Mouse (Mus musculus) gastrocnemius, postnatal 14 days (tissue): ENCODE measurements around the gene 1700020A23Rik. TPM values are rescaled to one million over a fixed set of nuclear protein-coding genes. Genes with fewer than 3 reads are reported as not detected.

Experiments
- DNase-seq: peaks from one replicate; pipeline ENCODE4 v3.0.0; 2021; ENCODE audit warnings: mixed read lengths
- intact Hi-C: fragments of 180-260 bp; cut with DNase I; formaldehyde crosslinking; loops from one replicate; pipeline ENCODE4 v1.15.1; 2025; ENCODE audit warnings: low total_unique reads
- total RNA-seq, 2 experiments: library from RNA; stranded (reverse); gene quantifications; 2 replicates each; pipeline ENCODE4 v1.2.3; 2021

1700020A23Rik gene
- total RNA-seq, 2 experiments from 2014 or later: not detected

DNA sequence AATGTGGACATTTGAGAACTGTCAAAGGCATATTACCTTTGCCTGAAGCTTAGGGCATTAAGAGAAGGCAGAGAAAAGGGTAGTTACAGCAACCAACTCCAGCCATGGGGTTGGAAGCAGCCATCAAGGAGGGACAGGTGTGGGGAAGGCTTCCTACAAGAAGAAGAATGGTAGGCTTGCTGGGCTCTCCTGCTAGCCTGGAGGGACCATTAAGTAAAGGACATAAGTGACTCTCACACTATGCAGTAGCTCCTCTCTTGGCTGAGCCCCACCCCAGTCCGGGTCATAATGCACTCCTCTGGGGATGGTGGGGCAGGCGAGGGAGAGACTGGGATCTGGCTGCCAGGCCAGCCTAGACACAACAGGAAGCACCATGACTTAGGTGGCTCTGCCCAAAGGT lies 1.1 kb downstream of the 1700020A23Rik start, which contains the start of gene Tmem239:
TSS of gene Tmem239 (plus strand) at position 301 of the 400 bp plus-strand sequence.
- DNase-seq: no peak
- intact Hi-C loops: no loop called here

DNA sequence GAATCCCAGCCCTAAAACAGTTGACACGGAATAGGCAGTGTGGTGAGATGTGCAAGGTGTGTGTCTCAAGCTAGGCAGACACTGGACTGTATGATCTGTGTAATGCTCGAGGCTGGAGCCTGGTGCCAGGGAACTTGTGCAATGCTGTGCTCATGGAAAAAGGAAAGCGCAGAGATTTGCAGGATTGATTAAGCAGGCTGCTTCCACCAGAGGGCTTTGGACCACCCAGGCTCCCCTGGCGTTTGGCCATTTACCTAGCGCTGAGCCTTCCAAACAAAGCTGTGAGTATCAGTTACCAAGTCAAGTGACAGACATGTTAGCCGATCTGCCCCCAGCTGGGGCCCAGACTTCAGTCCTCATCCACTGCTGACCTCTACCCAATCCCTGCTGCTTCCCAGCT lies 3.1 kb downstream of the 1700020A23Rik start:
- intact Hi-C loops: no loop called here

DNA sequence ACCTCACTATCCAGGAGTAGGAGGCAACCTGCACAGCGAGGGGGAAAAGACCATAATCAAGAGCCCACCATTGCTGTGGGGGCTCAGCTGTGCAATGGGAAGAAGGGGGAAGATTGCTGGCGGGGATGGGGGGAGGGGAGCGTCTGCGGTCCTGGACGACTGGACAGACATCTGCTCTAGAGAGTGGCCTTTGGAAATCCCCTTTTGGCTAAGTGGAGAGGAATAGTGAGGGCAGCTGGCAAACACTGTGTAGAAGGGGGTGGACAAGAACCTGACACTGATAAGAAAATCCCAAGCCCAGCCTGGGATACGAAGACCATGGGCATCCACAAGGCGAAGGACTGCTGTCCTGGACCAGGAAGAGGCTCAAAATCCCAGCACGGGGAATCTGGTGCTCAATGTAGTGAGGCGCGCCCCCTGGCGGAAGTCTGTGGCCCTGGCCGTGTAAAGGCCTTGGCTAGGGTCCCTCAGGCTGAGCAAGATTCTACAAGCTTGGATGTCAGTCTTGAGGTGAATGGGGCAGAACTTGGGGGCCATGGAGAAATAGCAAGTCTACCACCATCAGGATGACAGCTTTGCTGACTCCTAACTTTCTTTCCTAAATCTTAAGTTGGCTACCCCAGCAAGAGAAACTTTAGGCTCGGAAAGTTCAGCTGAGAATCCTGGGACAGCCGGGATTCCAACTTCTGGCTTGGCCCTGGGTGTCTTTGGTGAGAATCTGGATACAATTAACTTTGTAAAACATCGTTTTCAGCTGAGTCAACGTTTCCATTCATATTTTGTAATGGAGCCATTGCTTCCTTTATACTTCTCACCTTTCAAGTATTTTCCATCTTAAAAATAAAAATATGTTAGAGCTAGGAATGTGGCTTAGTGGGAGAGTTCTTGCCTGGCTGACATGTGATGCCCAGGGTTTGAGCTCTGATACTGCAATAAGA lies 6.8 kb downstream of the 1700020A23Rik start:
- intact Hi-C loops: loop anchor here (5.0 kb wide), 1 partner anchor 120 kb away; no protein-coding TSS in a partner anchor
- peak; percentile 89 for DNase-seq

More for the DNA sequence above, 3.1 kb downstream of the 1700020A23Rik start:
- DNase-seq: no peak

DNA sequence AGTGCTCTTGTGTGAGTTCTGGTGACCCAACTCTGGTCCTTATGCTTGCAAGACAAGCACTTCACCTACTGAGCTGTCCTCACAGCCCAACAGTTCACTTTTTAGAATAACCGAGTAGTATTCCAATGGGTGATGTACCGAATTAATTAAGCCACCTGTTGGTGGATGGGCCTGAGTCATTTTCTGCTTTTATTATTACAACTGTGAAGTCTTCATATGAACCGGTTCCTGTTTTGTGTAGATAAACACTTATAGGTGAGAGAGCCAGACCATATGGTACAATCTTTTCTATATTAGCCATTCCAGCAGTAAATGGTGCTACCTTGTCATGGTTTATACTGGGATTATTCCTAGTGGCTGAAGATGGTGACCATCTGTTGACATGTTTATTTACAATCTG lies 7.7 kb downstream of the 1700020A23Rik start:
- intact Hi-C loops: loop anchor here (5.0 kb wide), 1 partner anchor 120 kb away; no protein-coding TSS in a partner anchor
- DNase-seq: no peak

DNA sequence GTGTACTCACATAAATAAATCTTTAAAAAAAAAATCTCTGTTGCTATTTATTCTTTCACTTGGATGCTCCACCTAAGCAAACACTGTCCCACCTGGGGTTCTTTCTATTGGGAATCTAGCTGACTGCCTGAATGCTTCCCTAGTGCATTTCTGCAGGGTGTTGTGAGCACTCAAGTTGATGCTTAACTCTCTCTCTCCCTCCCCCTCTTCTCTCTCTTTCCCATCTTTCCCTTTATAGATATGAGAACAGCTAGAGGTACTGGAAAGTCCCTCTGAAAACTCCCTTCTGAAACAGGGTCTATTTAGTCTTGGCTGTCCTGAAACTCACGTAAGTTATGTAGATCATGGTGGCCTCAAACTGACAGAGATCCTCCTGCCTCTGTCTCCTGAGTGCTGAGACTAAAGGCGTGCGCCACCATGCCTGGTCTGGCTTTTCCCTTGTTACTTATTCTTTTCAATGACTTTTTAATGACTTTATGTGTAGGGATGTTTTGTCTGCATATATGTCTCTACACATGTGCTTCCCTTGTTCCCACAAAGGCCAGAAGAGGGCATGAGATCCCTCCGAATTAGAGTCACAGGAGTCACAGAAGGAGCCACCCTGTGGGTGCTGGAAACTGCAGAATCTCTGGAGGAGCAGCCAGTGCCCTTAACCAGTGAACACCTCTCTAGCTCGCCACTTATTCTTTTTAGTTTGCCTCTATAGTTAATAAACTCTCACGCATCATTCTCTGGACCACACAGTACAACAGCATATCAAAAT lies 9.2 kb downstream of the 1700020A23Rik start:
- intact Hi-C loops: loop anchor here (5.0 kb wide), 1 partner anchor 122 kb away; no protein-coding TSS in a partner anchor
- no peak for DNase-seq

DNA sequence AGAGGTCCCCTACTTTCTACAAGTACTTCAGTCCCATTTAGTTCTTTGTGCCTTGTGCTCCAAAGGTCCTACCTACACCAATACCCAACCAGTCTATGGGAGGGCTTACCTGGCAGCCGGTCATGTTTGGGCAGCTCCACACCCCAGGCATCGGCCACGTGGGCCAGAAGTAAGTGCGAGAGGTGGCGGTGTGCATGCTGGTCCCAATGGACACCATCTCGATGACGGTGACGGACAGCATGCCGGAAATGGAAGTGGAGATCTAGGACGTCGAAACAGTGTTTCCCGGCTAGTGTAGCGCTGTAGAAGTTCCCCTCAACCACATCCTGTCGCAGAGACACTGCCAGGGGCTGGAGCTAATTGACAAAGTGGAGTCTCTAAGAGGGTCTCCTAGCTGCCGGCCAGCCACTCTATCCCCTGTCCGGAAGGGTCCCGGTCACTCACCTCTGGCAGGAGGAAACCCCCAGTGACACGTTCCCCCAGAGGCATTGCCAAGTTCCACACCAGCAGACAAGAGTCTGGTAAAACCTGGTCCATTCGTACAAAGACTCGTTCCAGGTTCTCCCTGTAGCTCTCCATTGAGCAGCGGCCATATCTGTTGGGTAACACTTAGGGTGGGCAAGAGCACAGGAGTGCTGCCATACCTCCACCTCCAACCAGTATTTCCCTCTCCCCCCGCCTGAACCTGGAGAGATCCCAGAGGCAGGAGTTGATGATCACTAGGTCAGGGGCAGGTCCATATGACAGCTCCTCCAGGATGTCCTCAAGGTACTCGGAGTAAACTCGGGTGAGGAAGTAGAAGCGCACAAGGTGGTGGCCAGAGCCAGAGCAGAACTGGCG lies 16.9 kb downstream of the 1700020A23Rik start:
- DNase-seq: no peak
- intact Hi-C loops: no loop called here

DNA sequence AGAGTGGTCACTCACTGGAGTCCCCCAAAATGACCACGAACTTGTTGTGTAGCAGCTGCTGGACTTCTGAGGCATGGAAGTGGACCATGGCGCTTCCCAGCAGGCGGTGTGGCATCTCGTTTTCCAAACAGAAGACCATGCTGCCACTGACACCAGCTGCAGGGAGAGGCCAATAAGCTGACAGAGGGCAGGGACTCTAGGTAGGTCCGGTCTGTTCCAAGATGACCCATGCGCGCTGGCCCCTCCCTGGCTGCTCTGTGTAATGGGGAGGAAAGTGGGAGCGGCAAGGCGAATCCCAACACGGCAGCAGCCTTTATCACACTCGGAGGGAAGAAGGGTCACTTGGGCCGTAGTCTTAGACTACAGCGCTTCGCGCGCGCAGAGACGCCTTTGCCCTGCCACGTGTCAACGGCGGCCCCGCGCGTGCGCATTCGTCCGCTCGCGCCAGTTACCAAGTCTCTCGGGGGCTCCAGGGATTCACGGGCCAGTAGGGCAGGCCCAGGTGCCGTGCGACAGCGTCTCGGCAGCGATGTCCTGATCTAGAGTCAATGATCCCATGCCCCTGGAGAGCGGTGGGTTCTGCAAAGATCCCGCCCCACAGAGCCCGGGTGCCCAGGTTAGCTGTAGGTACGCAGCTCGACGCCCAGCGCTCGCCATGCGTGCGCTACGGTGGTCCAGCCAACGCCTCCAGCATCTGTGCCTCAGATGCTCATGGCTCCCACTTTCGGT lies 18.5 kb downstream of the 1700020A23Rik start:
- intact Hi-C loops: no loop called here

DNA sequence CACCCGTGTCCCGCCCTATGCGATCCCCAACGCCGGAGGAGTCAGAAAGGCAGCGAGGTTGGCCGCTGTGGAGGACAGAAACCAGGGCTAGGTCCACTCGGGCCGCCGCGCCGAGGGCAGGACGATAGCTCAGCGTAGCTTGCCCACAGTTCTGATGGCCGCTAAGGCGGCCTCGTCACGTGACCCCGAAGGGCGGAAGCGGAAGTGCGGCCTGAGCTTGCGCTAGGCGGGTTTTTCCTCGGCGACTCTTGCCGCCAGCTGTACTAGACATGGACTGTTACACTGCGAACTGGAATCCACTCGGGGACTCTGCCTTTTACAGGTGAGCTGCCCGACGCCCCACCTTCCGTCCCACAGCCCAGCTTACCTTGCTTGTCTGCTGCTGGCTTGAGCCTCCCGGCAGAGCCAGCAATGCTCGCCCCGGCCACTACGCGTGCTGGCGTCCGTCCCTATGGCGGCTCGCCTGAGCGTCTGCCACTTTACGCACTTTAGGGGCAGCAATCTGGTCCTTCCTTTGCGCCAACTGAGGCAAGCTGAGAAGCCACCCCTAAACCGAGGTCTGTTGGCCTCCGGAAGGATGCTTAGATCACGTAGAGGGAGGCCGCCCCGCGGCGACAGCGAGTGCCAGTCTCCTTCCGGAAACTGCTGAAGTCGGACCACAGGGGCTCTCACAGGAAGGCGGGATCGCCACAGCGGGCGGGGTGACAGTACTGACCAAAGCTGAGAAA lies 19.2 kb downstream of the 1700020A23Rik start, which contains the start of the genes Vps16 and Pced1a:
TSS of gene Vps16 (plus strand) at position 214 of the 728 bp plus-strand sequence.
TSS of gene Pced1a (minus strand) at position 576 of the 728 bp plus-strand sequence.
- DNase-seq: peak; percentile 94
- intact Hi-C loops: no loop called here

More for the DNA sequence above, 18.5 kb downstream of the 1700020A23Rik start:
- DNase-seq: peak; percentile 78

DNA sequence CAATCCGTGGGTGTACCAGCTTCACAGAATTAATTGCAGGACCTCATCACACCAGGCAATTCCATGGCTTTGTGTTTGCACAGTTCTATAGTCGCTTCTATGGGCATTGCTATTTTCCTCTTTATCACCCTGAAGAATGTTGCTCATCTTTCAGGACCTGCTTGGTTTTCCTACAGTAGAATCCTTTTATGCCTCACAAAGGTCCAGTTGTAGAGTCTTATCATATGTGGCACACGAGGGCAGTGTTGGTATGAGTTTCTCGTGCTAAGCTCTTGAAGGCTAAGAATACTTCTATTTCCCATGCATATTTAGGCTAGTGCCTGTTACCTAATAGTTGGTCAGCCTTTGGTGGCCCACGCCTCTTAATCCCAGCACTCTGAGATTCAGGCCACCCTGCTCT lies 20.1 kb downstream of the 1700020A23Rik start:
- DNase-seq: no peak
- intact Hi-C loops: no loop called here

DNA sequence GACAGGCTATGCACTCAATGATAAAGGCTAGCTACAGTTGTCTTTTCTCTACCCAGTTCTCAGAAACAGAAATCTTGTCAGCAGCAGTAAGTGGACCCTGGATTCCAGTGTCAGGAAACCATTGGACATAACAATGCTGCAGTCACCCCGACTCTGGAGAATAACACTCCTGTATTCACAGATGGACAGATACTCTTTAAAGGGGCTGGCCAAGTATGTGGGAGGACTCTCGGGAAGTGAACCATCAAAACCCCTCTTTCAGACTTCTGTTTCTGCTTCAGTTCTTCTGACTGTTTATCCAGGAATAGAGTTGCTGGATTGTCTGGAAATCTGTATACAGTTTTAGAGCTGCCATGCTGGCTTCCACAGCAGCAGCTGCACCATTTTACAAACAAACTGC lies 24.8 kb downstream of the 1700020A23Rik start:
- DNase-seq: no peak
- intact Hi-C loops: no loop called here

DNA sequence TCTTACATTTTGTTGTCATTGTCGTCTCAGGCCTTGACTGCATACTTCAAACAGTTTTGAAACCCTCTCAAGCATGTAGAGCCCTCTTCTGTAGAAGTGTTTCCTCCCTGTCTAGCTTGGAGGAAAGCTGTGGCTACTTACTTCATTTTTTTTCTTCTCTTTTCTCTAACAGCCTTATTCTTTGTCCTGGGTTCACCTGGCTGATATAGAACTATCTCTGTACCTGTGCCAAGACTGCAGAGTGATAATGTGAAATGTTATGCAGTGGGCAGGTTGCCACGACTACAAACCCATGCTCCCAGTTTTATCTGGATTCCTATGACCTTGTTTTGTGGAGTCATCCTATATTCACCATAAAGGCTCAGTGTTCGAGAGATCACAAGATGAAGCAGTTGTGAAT lies 25.4 kb downstream of the 1700020A23Rik start:
- no peak for DNase-seq
- intact Hi-C loops: no loop called here

DNA sequence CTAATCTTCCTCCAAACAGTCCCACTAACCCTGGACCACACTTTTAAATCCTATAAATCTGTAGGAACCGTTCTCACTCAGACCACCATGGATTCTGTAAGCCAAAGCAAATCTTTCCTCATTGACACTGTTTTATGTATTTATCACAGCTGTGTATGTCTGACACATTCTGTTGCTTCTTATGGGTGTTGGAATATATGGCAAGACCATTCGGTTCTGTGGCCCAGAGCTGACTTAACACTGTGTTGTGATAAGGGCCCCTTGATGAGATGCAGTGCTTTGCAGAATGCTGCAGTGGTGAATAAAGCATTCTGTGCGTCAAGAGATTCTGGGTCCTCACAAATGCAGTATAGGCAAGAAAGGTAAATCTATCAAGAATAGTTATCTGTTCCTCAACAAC lies 27.1 kb downstream of the 1700020A23Rik start:
- intact Hi-C loops: no loop called here
- DNase-seq: no peak

DNA sequence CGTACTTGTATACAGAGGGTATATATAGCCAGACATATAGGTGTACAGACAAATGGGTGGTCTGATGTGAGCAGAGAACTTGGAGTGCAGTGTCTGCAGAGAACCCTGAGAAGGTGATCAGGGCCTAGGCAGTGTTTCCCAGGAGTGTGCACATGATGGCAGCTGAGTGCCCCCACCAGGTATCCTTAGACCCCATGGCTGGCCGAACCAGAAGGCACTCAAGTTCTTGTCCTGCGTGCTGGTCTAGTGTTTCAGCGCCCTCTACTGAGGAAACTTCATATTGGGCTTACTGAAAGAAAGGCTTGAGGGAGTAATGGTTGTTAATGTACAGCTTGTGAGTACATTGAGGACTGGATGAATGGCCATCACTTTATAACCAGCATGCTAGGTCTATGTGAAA lies 28.1 kb downstream of the 1700020A23Rik start:
- intact Hi-C loops: no loop called here
- DNase-seq: no peak

DNA sequence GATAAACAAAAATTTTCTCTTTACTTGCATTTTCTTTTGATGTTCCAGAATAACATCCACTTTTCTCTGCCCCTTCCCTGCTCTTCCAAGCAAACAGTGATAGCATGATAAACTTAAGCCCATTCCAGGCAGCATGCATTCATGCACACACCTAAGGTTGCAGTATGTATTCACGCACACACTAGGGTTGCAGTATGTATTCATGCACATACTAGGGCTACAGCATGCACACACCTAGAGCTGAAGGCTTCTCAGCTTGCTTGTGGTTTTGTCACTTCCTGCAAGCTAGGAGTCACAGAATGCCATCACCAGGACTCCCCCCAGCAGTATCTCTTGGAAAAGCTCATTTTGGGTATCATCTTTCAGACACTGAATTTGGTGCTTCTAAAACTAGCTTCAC lies 31.7 kb downstream of the 1700020A23Rik start:
- intact Hi-C loops: no loop called here
- DNase-seq: no peak

DNA sequence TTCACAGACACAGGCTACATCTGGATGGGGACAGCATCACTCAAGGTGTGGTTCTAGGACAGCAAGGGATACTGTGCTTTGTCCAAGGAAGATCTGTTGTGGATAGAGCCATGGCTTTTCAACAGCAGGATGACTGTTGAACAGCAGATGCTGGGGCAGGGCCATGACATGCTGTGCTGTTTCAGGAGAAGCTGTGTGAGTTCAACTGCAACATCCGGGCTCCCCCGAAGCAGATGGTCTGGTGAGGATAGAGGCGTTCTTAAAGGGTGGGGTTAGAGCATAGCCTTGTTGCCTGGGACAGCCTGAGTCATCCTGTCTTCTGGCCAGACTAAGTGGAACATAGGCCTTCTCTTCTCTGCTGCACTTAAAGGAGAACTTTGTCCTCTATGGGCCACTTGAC lies 33.8 kb downstream of the 1700020A23Rik start:
- intact Hi-C loops: no loop called here
- DNase-seq: no peak

DNA sequence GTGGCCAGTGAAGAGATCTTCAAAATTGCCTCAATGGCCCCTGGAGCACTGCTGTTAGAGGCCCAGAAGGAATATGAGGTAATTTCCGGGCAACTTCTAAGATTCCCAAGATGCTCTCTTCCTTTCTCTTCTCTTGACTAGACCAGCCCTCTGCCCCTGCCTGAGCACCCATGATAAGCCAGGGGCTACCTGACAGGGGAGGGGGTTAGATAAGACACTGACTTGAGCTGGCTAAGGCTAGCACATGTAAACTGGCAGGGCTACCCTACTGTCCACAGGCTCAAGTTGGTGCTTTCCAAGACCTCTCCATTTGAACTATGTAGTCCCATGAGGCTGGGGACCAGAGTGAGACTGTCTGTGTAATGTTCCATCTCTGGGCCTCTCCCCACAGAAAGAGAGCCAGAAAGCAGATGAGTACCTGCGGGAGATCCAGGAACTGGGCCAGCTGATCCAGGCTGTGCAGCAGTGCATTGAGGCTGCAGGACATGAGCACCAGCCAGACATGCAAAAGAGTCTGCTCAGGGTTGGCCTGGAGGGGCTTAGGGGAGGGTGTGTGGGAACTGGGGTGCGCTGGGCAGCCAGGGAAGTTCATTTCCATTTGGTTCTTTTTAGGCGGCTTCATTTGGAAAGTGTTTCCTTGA lies 34.9 kb downstream of the 1700020A23Rik start:
- intact Hi-C loops: no loop called here
- DNase-seq: no peak

DNA sequence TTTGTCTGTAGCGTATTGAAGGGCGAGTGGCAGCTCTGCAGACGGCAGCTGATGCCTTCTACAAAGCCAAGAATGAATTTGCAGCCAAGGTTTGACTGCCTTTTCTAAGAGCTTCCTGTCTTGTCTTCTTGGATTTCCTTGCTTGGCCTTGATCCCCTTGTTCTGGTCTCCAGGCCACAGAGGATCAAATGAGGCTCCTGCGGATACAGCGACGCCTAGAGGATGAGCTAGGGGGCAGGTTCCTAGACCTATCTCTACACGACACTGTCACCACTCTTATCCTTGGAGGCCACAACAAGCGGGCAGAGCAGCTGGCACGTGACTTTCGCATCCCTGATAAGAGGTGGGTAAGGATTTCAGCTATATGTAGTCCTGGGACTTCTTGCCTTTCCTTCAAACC lies 37.1 kb downstream of the 1700020A23Rik start:
- no peak for DNase-seq
- intact Hi-C loops: no loop called here
